Mouse (Mus musculus) forebrain, embryonic 14.5 days (tissue): ENCODE measurements around the gene Mlec. TPM values are rescaled to one million over a fixed set of nuclear protein-coding genes. Genes with fewer than 3 reads are reported as not detected.
A peak's percentile ranks its signal among the peaks of the same experiment; 100 is the strongest.

Experiments
- ATAC-seq: fragments of 200-750 bp; cut with Nextera tagmentation; 2 replicates; pipeline ENCODE4 v1.8.0; 2017; ENCODE audit warnings: mild to moderate bottlenecking, moderate library complexity
- DNase-seq: peaks from one replicate; pipeline ENCODE4 v3.0.0-alpha.2; 2015; ENCODE audit warnings: low spot score
- H3K27ac ChIP-seq: fragments of 300-500 bp; sonication (generic); 2 replicates; pipeline ENCODE4 v1.5.1; 2014; ENCODE audit warnings: low read depth, mild to moderate bottlenecking, control low read depth, low read length, moderate library complexity
- H3K27me3 ChIP-seq: fragments of 300-500 bp; sonication (generic); replicated peaks from 2 replicates; pipeline ENCODE4 v1.6.1; 2014; ENCODE audit warnings: low read length, control low read depth, mixed read lengths; ENCODE audit not compliant: control insufficient read depth, insufficient read depth
- H3K36me3 ChIP-seq: fragments of 300-500 bp; sonication (generic); 2 replicates; pipeline ENCODE4 v1.6.1; 2014; ENCODE audit warnings: low read length, control low read depth; ENCODE audit not compliant: control insufficient read depth, insufficient read depth
- H3K4me1 ChIP-seq: fragments of 300-500 bp; sonication (generic); 2 replicates; pipeline ENCODE4 v1.6.1; 2014; ENCODE audit warnings: antibody characterized with exemption, low read length, control low read depth; ENCODE audit not compliant: control insufficient read depth, insufficient read depth
- H3K4me2 ChIP-seq: fragments of 300-500 bp; sonication (generic); 2 replicates; pipeline ENCODE4 v1.6.1; 2014; ENCODE audit warnings: mild to moderate bottlenecking, control low read depth, low read length
- H3K4me3 ChIP-seq: fragments of 300-500 bp; sonication (generic); 2 replicates; pipeline ENCODE4 v1.5.1; 2014; ENCODE audit warnings: low read depth, low read length, control low read depth
- H3K9ac ChIP-seq: fragments of 300-500 bp; sonication (generic); 2 replicates; pipeline ENCODE4 v1.6.1; 2014; ENCODE audit warnings: mild to moderate bottlenecking, low read length, control low read depth, moderate library complexity
- H3K9me3 ChIP-seq: fragments of 300-500 bp; sonication (generic); replicated peaks from 2 replicates; pipeline ENCODE4 v1.6.1; 2016; ENCODE audit warnings: low read length, control low read depth, mixed read lengths; ENCODE audit not compliant: control insufficient read depth
- WGBS: fragments of 180-500 bp; shearing (Covaris S2); extraction: QIAGEN DNeasy Blood & Tissue Kit; methylation state at CpG from one replicate; pipeline ENCODE4 v1.1.7; 2014; 5-methylcytosine and 5-hydroxymethylcytosine counted together
- polyA plus RNA-seq: library from polyadenylated mRNA; unstranded; fragments of >200 nt; fragmentation: Nextera tagmentation; extraction: Ambion mirVana; gene quantifications from 2 replicates; pipeline ENCODE4 v1.2.1, GENCODE M21; 2014

Mlec gene
- polyA plus RNA-seq, 1 experiment from 2014 or later: 11.4 TPM

- ATAC-seq: no peak
- H3K9me3 ChIP-seq: no peaks in the 10 kb centered on the region
Measured at GRCm38 (mm10) chr5:115142166-115142697, 15.7 kb downstream of the Mlec start.

GRCm38 (mm10) chr5:115140726-115141125, 17.3 kb downstream of the Mlec start:
- DNase-seq (no peak), ATAC-seq (no peak)
- Histone ChIP-seq H3K27me3 (no peaks in the 10 kb centered on the region), H3K4me3 (no peak overlapping the region), H3K36me3 (peaks cover 9% of the 10 kb centered on the region; the same call in 1 of the 2 replicates), H3K4me2 (no peak overlapping the region), H3K9me3 (no peaks in the 10 kb centered on the region), H3K9ac (no peak overlapping the region), H3K4me1 (no peaks in the 10 kb centered on the region; the same call in none of the 2 replicates), H3K27ac (no peak overlapping the region)
- WGBS: 79% methylated on average over 3 of the region's 3 CpGs

More at GRCm38 (mm10) chr5:115142166-115142697, 15.7 kb downstream of the Mlec start:
- Histone ChIP-seq H3K4me3 (no peak overlapping the region), H3K4me2 (no peak overlapping the region), H3K9ac (no peak overlapping the region), H3K36me3 (peaks cover 24% of the 10 kb centered on the region), H3K27me3 (no peaks in the 10 kb centered on the region), H3K4me1 (no peaks in the 10 kb centered on the region; the same call in none of the 2 replicates), H3K27ac (no peak overlapping the region)
- DNase-seq: no peak
- WGBS: 91% methylated on average over 9 of the region's 9 CpGs

- DNase-seq (no peak), ATAC-seq (no peak)
- H3K9ac ChIP-seq: no peak overlapping the region
- 0 out of 2 replicates have a peak, but pooled peaks cover 2% of the 10 kb centered on the region for H3K36me3 ChIP-seq
- no peak overlapping the region for H3K4me2 ChIP-seq
- no peaks in the 10 kb centered on the region for H3K9me3 ChIP-seq
- H3K4me1 ChIP-seq: no peaks in the 10 kb centered on the region; the same call in none of the 2 replicates
- 74% methylated on average over 4 of the region's 4 CpGs for WGBS
- no peak overlapping the region for H3K4me3 ChIP-seq
- no peak overlapping the region for H3K27ac ChIP-seq
- H3K27me3 ChIP-seq: no peaks in the 10 kb centered on the region
Measured at GRCm38 (mm10) chr5:115139124-115139523, 18.9 kb downstream of the Mlec start.

GRCm38 (mm10) chr5:115134234-115135165, 23.5 kb downstream of the Mlec start, which contains the start of gene Unc119b:
TSS of gene Unc119b (minus strand) at chr5:115134975.
- under 1% methylated on average over 51 of the region's 81 CpGs for WGBS
- Histone ChIP-seq H3K4me3 (peak within 1 kb of the TSS; percentile 88), H3K27ac (peak within 1 kb of the TSS; percentile 33; the same call in 1 of the 2 replicates), H3K36me3 (peaks cover 9% of the 10 kb centered on the region), H3K9me3 (no peaks in the 10 kb centered on the region), H3K4me2 (peak within 1 kb of the TSS; percentile 90), H3K9ac (peak within 1 kb of the TSS; percentile 89), H3K4me1 (peaks cover 8% of the 10 kb centered on the region), H3K27me3 (no peaks in the 10 kb centered on the region)
- ATAC-seq (peak; percentile 95), DNase-seq (peak; percentile 89)

GRCm38 (mm10) chr5:115133358-115134066, 24.5 kb downstream of the Mlec start:
- Histone ChIP-seq H3K36me3 (peaks cover 19% of the 10 kb centered on the region), H3K4me1 (peaks cover 8% of the 10 kb centered on the region), H3K27ac (no peak overlapping the region), H3K4me2 (peak overlapping the region; percentile 90), H3K27me3 (no peaks in the 10 kb centered on the region), H3K4me3 (peak overlapping the region; percentile 88), H3K9ac (peak overlapping the region; percentile 89; the same call in 1 of the 2 replicates), H3K9me3 (no peaks in the 10 kb centered on the region)
- ATAC-seq (no peak), DNase-seq (no peak)
- WGBS: 57% methylated on average over 6 of the region's 6 CpGs

- no peaks in the 10 kb centered on the region for H3K9me3 ChIP-seq
- H3K9ac ChIP-seq: no peak overlapping the region
- H3K4me3 ChIP-seq: no peak overlapping the region
- H3K27me3 ChIP-seq: no peaks in the 10 kb centered on the region
- peaks cover 8% of the 10 kb centered on the region for H3K4me1 ChIP-seq
- peaks cover 29% of the 10 kb centered on the region for H3K36me3 ChIP-seq
- ATAC-seq (no peak), DNase-seq (no peak)
- 90% methylated on average over 8 of the region's 8 CpGs for WGBS
- H3K27ac ChIP-seq: no peak overlapping the region
- H3K4me2 ChIP-seq: no peak overlapping the region
Measured at GRCm38 (mm10) chr5:115132465-115132864, 25.5 kb downstream of the Mlec start.

GRCm38 (mm10) chr5:115129328-115129727, 28.7 kb downstream of the Mlec start:
- 80% methylated on average over 6 of the region's 6 CpGs for whole genome bisulfite sequencing
- no peak for ATAC-seq

GRCm38 (mm10) chr5:115127421-115128179, 30.4 kb downstream of the Mlec start:
- H3K27ac ChIP-seq: no peak overlapping the region
- peaks cover 65% of the 10 kb centered on the region for H3K36me3 ChIP-seq
- no peak for DNase-seq
- H3K9me3 ChIP-seq: no peaks in the 10 kb centered on the region
- no peaks in the 10 kb centered on the region for H3K4me1 ChIP-seq
- no peak overlapping the region for H3K4me3 ChIP-seq
- H3K27me3 ChIP-seq: no peaks in the 10 kb centered on the region
- H3K9ac ChIP-seq: no peak overlapping the region
- no peak for ATAC-seq
- H3K4me2 ChIP-seq: no peak overlapping the region
- 94% methylated on average over 22 of the region's 22 CpGs for WGBS

More at GRCm38 (mm10) chr5:115129328-115129727, 28.7 kb downstream of the Mlec start:
- no peak for DNase-seq
- Histone ChIP-seq H3K27ac (no peak overlapping the region), H3K9ac (no peak overlapping the region), H3K4me3 (no peak overlapping the region), H3K27me3 (no peaks in the 10 kb centered on the region), H3K4me2 (no peak overlapping the region), H3K4me1 (peaks cover 8% of the 10 kb centered on the region), H3K9me3 (no peaks in the 10 kb centered on the region), H3K36me3 (peaks cover 55% of the 10 kb centered on the region)
